Comparison of ENCODE assay signal across 8 mouse cellular contexts in the genomic region with DNA sequence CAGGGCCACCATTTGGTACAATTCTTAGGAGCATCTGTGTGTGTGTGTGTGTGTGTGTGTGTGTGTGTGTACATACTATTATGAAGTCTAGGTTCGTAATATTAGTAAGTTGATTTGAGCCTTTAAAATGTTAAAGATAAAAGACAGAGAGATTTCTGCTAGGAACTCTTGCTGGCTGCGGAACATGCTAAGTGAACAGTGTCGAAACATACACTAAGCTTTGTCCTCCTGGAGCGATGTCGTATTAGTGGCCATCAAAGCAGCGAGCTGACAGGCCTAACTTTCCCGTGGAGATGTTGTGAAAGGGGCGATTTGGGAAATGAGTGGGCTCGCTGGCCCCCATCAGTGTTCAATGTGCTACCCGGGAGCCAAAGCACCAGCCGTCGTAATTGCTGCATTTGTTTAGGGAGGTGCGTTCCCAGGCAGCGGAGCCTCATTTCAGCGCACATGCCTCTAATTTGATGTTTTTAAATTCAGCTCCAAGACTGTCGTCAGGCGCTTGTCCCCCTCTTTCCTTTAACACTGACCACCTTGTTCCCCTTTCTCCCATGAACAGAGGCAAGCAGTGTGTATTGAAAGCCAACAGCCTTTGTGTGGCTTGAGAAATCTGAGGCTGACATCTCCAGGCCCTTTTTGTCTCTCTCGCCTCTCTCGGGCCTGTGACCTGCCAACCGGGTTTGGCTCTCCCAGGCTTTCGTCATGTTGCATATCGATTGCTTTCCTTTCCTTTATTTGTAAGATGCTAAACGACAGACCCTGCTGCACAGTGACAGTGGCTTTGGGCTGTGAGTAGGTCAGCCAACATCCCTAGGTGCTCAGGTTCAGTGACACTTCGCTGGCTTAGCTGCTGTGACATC.
DNase-seq lines count a peak whose midpoint lies in the region; ATAC-seq and TF ChIP-seq lines count a peak whose summit lies in the region.

No protein-coding gene starts in this region.

- H3K4me3 ChIP-seq in forebrain, embryonic 15.5 days = no peak overlapping the region
- H3K4me3 ChIP-seq in midbrain, embryonic 11.5 days (ENCODE audit: low read depth, low read length) = no peak overlapping the region
- no peak overlapping the region for H3K4me3 ChIP-seq in heart, adult 2 months

- ATAC-seq in forebrain, embryonic 15.5 days (replicated peaks) = peak; percentile 80
- peak; percentile 76 for ATAC-seq in midbrain, embryonic 11.5 days (ENCODE audit: low FRiP score)

- DNase-seq in cerebellum, postnatal 10 days = peak; percentile 30 to 35
- DNase-seq in left cerebral cortex, adult 11 months (ENCODE audit: low spot score) = peak; percentile 18
- peak; percentile 94 for DNase-seq in midbrain, embryonic 11.5 days (ENCODE audit: low spot score, missing footprints)
- no peak for DNase-seq in heart, adult 2 months
- no peak for DNase-seq in testis, postnatal 10 days (ENCODE audit: low spot score)
- DNase-seq in ovary, postnatal 14 days (ENCODE audit: low spot score) = no peak
- DNase-seq in gastrocnemius, adult 8-10 months (ENCODE audit: low spot score in 2 of 2) = no peak

- H3K36me3 ChIP-seq in forebrain, embryonic 15.5 days = no peaks in the 10 kb centered on the region
- H3K36me3 ChIP-seq in midbrain, embryonic 11.5 days (ENCODE audit: control insufficient read depth, insufficient read depth, low read length) = no peaks in the 10 kb centered on the region
- no peaks in the 10 kb centered on the region for H3K36me3 ChIP-seq in heart, adult 2 months (ENCODE audit: control insufficient read depth, insufficient read depth, low read length)

- H3K4me2 ChIP-seq in forebrain, embryonic 15.5 days (replicated peaks) = peak overlapping the region; percentile 28
- no peak overlapping the region for H3K4me2 ChIP-seq in midbrain, embryonic 11.5 days

- peak overlapping the region; percentile 38 for H3K9ac ChIP-seq in forebrain, embryonic 15.5 days (replicated peaks)
- peak overlapping the region; percentile 31 for H3K9ac ChIP-seq in midbrain, embryonic 11.5 days (ENCODE audit: low read length)
- no peak overlapping the region for H3K9ac ChIP-seq in heart, adult 2 months (ENCODE audit: low read depth, low read length)

- H3K4me1 ChIP-seq in forebrain, embryonic 15.5 days = peaks cover 67% of the 10 kb centered on the region
- H3K4me1 ChIP-seq in midbrain, embryonic 11.5 days (ENCODE audit: control insufficient read depth, insufficient read depth, low read length) = peaks cover 31% of the 10 kb centered on the region
- no peaks in the 10 kb centered on the region for H3K4me1 ChIP-seq in heart, adult 2 months (ENCODE audit: control insufficient read depth, insufficient read depth, low read length)

- H3K79me2 ChIP-seq in heart, adult 2 months (replicated peaks; ENCODE audit: control insufficient read depth, insufficient read depth, low read length) = no peaks in the 10 kb centered on the region

- TF ChIP-seq POLR2A in heart, adult 2 months (IDR thresholded peaks at IDR 0.05; ENCODE audit: insufficient read depth, low read depth, low read length) = no peak

- no peak for TF ChIP-seq CTCF in heart, adult 2 months (IDR thresholded peaks at IDR 0.05)

- H3K27ac ChIP-seq in forebrain, embryonic 15.5 days (replicated peaks) = peak overlapping the region; percentile 93
- peak overlapping the region; percentile 69 for H3K27ac ChIP-seq in midbrain, embryonic 11.5 days (ENCODE audit: low read depth, low read length)
- no peak overlapping the region for H3K27ac ChIP-seq in heart, adult 2 months

- H3K9me3 ChIP-seq in forebrain, embryonic 15.5 days = no peaks in the 10 kb centered on the region
- no peaks in the 10 kb centered on the region for H3K9me3 ChIP-seq in midbrain, embryonic 11.5 days (ENCODE audit: control insufficient read depth, low read length)

- no peaks in the 10 kb centered on the region for H3K27me3 ChIP-seq in forebrain, embryonic 15.5 days
- no peaks in the 10 kb centered on the region for H3K27me3 ChIP-seq in midbrain, embryonic 11.5 days (ENCODE audit: control insufficient read depth, insufficient read depth, low read length)
- H3K27me3 ChIP-seq in heart, adult 2 months (ENCODE audit: control insufficient read depth, insufficient read depth, low read length) = no peaks in the 10 kb centered on the region

- intact Hi-C loops in heart, adult 2 months (cut with DNase I) = no loop called here

- 5% methylated on average over 24 of the region's 24 CpGs for WGBS in forebrain, embryonic 15.5 days
- 39% methylated on average over 24 of the region's 24 CpGs for WGBS in midbrain, embryonic 11.5 days
- 83% methylated on average over 24 of the region's 24 CpGs for WGBS in heart, adult 2 months

- no peak for TF ChIP-seq EP300 in heart, adult 2 months (IDR thresholded peaks at IDR 0.05; ENCODE audit: insufficient read depth, low read depth, low read length)

Comparison
In these comparisons a context has a peak if more than half of its experiments do, and no peak if none do; other contexts are left out.
1. DNase-seq: peak in cerebellum, postnatal 10 days (2 of 2), left cerebral cortex, adult 11 months (single experiment) and midbrain, embryonic 11.5 days (single experiment); none in heart, adult 2 months (0 of 2), testis, postnatal 10 days (single experiment), ovary, postnatal 14 days (single experiment) and gastrocnemius, adult 8-10 months (0 of 2).